Mouse (Mus musculus) neural tube, embryonic 14.5 days (tissue): Measurements from ENCODE around the gene Timm44. TPM values are rescaled to one million over a fixed set of nuclear protein-coding genes. Genes with fewer than 3 reads are reported as not detected.
A peak's percentile ranks its signal among the peaks of the same experiment; 100 is the strongest.
"Not testable (repeated sequence)": the region's sequence is repeated elsewhere in the genome, so short reads cannot be mapped to it uniquely, and the experiment has no call there.

ENCODE experiments used
- ATAC-seq: fragments of 200-750 bp; cut with Nextera tagmentation; 2 replicates; pipeline ENCODE4 v1.8.0; 2017; ENCODE audit warnings: low read depth, mild to moderate bottlenecking, moderate TSS enrichment, moderate library complexity
- H3K27ac ChIP-seq: fragments of 300-500 bp; sonication (generic); 2 replicates; pipeline ENCODE4 v1.5.1; 2014; ENCODE audit warnings: low read depth, mild to moderate bottlenecking, control low read depth, low read length, moderate library complexity, mixed read lengths
- H3K27me3 ChIP-seq: fragments of 300-500 bp; sonication (generic); 2 replicates; pipeline ENCODE4 v1.6.1; 2014; ENCODE audit warnings: low read length; ENCODE audit not compliant: control insufficient read depth, insufficient read depth
- H3K36me3 ChIP-seq: fragments of 300-500 bp; sonication (generic); 2 replicates; pipeline ENCODE4 v1.6.1; 2014; ENCODE audit warnings: low read length, mixed read lengths; ENCODE audit not compliant: control insufficient read depth, insufficient read depth
- H3K4me1 ChIP-seq: fragments of 300-500 bp; sonication (generic); 2 replicates; pipeline ENCODE4 v1.6.1; 2014; ENCODE audit warnings: low read length; ENCODE audit not compliant: control insufficient read depth, insufficient read depth
- H3K4me2 ChIP-seq: fragments of 300-500 bp; sonication (generic); 2 replicates; pipeline ENCODE4 v1.6.1; 2014; ENCODE audit warnings: mild to moderate bottlenecking, low read depth, low read length, control low read depth
- H3K4me3 ChIP-seq: fragments of 300-500 bp; sonication (generic); 2 replicates; pipeline ENCODE4 v1.5.1; 2014; ENCODE audit warnings: low read depth, low read length, control low read depth, mixed read lengths
- H3K9ac ChIP-seq: fragments of 300-500 bp; sonication (generic); replicated peaks from 2 replicates; pipeline ENCODE4 v1.6.1; 2014; ENCODE audit warnings: low read depth, mild to moderate bottlenecking, control low read depth, low read length, mixed read lengths
- H3K9me3 ChIP-seq: fragments of 300-500 bp; sonication (generic); 2 replicates; pipeline ENCODE4 v1.6.1; 2016; ENCODE audit warnings: low read length; ENCODE audit not compliant: control insufficient read depth
- WGBS: fragments of 180-500 bp; shearing (Covaris S2); extraction: QIAGEN DNeasy Blood & Tissue Kit; methylation state at CpG from one replicate; pipeline ENCODE4 v1.1.7; 2014; 5-methylcytosine and 5-hydroxymethylcytosine counted together
- polyA plus RNA-seq: library from polyadenylated mRNA; unstranded; fragments of >200 nt; fragmentation: Nextera tagmentation; extraction: Ambion mirVana; gene quantifications from 2 replicates; pipeline ENCODE4 v1.2.1, GENCODE M21; 2014

Gene Timm44
- polyA plus RNA-seq, 1 experiment from 2014 or later: 52.2 TPM

DNA sequence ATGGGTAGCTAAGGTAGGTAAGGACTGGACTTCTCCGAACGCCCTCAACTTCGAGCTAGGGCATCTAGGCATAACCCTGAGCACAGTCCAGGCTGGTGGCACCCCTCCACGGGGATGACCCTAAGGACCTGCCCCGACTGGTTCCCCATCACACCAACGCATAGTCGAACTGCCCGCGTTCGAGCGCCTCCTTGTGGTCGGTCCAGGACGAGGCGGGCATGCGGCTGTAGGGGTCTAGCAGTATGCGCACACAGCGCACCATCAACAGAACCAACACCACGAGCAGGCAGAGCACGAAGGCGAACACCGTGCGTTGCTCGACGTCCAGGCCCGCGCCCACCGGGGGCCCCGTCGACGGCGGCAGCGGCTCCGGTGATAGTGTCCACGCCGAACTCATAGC lies 17.5 kb downstream of the Timm44 start:
- WGBS: 3% methylated on average over 35 of the region's 35 CpGs
- H3K9ac ChIP-seq: peak overlapping the region; percentile 97
- peak overlapping the region; percentile 87 for H3K4me3 ChIP-seq
- ATAC-seq: peak; percentile 70
- H3K4me2 ChIP-seq: peak overlapping the region; percentile 65
- H3K9me3 ChIP-seq: no peaks in the 10 kb centered on the region
- H3K4me1 ChIP-seq: peaks cover 31% of the 10 kb centered on the region
- H3K27ac ChIP-seq: peak overlapping the region; percentile 94
- H3K27me3 ChIP-seq: no peaks in the 10 kb centered on the region
- H3K36me3 ChIP-seq: peaks cover 25% of the 10 kb centered on the region

DNA sequence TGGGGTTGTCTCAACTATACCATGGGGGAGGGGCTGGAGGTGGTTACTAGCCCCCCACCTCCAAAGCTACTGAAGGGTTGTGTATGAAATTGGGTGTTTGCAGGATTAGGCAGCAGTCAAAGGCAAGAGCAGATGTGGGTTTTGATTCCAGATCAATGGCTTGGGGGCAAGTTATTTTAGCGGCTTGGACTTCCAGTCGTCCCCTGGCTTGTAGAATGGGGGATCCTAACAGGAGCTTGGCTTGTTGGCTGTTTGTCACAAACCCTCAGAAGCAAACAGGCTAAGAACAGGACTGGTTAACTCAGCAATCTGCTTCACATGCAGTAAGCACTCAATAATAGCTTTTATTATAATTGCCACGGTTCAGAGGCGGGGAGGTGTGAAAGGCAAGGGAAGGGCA lies 18.4 kb downstream of the Timm44 start:
- H3K36me3 ChIP-seq: peaks cover 22% of the 10 kb centered on the region
- no peak for ATAC-seq
- H3K27ac ChIP-seq: peak overlapping the region; percentile 94
- H3K27me3 ChIP-seq: no peaks in the 10 kb centered on the region
- 63% methylated on average over 4 of the region's 4 CpGs for WGBS
- peaks cover 31% of the 10 kb centered on the region for H3K4me1 ChIP-seq
- peak overlapping the region; percentile 97 for H3K9ac ChIP-seq
- H3K4me3 ChIP-seq: peak overlapping the region; percentile 87
- H3K9me3 ChIP-seq: no peaks in the 10 kb centered on the region
- peak overlapping the region; percentile 65 for H3K4me2 ChIP-seq

DNA sequence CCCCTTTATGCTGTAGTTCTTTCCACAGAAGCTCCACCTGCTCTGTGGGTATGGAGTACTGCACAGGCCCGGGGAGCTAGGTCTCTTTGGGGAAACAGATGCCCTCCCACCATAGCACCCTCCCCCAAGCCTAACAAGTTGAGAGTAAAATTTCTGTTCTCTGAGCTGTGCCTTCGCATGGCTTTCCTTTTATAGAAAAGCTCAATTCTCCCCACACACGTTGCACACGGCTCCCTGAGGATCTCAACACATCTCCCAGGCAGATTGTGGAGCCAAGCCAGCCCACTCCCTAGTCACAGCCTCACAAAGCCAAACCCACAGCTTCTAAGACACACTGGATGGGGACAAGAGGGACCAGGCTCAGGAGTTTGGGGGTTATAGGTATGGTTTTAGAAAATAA lies 18.8 kb downstream of the Timm44 start:
- H3K27me3 ChIP-seq: no peaks in the 10 kb centered on the region
- H3K9ac ChIP-seq: peak overlapping the region; percentile 97; the same call in 1 of the 2 replicates
- H3K4me2 ChIP-seq: peak overlapping the region; percentile 65
- peaks cover 31% of the 10 kb centered on the region for H3K4me1 ChIP-seq
- 48% methylated on average over 4 of the region's 4 CpGs for WGBS
- peak overlapping the region; percentile 87; the same call in 1 of the 2 replicates for H3K4me3 ChIP-seq
- ATAC-seq: no peak
- no peaks in the 10 kb centered on the region for H3K9me3 ChIP-seq
- H3K27ac ChIP-seq: peak overlapping the region; percentile 39
- H3K36me3 ChIP-seq: peaks cover 20% of the 10 kb centered on the region

DNA sequence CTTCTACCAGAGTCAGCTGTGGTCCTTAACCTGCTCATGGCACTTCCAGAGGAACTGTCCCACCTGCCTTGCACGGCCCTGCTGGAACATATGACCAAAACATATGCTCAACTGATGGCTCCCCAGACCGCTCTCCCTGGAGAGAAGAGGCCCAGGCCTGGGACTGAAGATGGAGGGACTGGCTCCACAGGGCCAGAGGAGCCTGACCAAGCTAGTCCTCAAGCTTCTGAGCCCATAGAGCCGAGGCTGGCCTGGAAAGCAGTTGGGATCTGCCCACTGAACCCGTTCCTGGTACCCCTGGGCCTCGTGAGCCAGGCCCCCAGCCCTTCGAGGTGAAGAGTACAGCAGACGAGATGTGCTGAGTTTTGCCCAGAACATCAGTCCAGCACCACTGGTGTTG lies 20.2 kb downstream of the Timm44 start:
- 92% methylated on average over 7 of the region's 7 CpGs for WGBS
- not testable (repeated sequence) for ATAC-seq, H3K27ac ChIP-seq, H3K4me2 ChIP-seq, H3K27me3 ChIP-seq, H3K9me3 ChIP-seq, H3K4me3 ChIP-seq, H3K9ac ChIP-seq
- Histone ChIP-seq H3K4me1 (peaks cover 31% of the 10 kb centered on the region), H3K36me3 (peaks cover 11% of the 10 kb centered on the region)

DNA sequence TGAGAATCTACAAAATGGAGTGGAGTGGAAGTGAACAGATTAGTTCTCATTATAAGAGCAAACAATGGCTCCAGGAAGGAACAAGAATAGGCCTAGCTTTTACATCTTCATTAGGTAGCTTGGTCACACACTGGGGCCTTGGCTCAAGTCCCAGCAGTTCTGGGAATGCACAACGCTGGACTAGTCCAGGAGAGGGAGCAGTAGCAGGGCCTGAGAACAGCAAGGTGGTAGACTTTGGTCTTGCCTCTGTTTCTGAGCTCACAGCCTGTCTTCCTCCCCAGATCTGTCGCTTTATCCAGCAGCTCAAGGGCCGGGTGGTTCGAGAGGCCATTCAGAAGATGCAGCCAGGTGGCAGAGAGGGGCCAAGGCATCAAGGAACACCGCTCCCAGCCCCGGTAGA lies 21.7 kb downstream of the Timm44 start:
- Histone ChIP-seq H3K27ac (peak overlapping the region; percentile 88), H3K9me3 (no peaks in the 10 kb centered on the region), H3K4me3 (peak overlapping the region; percentile 92), H3K27me3 (no peaks in the 10 kb centered on the region), H3K36me3 (peaks cover 12% of the 10 kb centered on the region), H3K4me1 (peaks cover 22% of the 10 kb centered on the region), H3K4me2 (peak overlapping the region; percentile 47), H3K9ac (peak overlapping the region; percentile 86; the same call in 1 of the 2 replicates)
- no peak for ATAC-seq
- 64% methylated on average over 6 of the region's 6 CpGs for WGBS

DNA sequence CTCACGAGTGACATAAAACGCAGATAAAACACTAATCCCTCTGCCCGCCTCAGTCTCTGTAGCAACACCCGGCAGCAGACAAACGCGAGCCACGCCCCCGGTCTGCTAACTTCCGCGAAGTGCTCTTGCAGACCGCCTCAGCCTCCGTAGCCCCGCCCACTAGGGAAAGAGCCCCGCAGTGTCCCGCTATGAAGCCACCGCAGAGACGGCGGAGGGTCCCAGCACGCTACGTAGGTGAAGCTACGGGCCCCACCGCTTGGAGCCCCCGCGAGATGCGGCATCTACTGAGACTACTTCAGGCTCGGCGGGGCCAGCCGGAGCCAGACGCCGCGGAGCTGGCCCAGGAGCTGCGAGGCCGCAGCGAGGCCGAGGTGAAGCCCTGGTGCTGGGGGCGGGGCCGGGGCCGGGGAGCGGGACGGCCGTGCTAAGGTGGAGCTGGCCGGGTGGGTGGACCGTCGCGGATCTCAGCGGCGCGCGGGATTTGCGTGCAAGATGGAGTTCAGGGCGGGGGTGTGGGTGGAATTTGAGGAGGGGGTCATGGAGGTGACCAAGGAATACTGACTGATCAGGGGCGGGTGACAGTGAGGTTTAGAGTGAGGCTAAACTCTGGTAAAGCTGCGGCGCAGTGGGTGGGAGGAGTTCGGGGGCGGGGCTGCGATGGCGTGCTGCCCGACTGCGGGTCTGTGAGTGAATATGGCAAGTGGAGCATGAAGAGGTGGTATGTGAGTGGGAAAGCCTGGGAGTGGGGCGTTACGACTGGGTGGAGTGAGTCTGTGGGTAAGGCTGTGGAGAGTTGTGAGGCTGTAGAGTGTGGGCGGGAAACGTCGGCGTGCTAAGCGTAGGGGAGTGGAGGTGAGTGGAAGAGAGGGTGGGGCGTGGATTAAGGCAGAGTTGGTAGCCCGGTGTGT lies 22.5 kb downstream of the Timm44 start, which contains the start of gene Snapc2:
Snapc2 (plus strand) TSS at position 147 of the 908 bp plus-strand sequence.
- H3K27ac ChIP-seq: peak within 1 kb of the TSS; percentile 88
- peaks cover 17% of the 10 kb centered on the region for H3K36me3 ChIP-seq
- H3K4me2 ChIP-seq: peak within 1 kb of the TSS; percentile 47
- peak within 1 kb of the TSS; percentile 92 for H3K4me3 ChIP-seq
- H3K27me3 ChIP-seq: no peaks in the 10 kb centered on the region
- no peaks in the 10 kb centered on the region for H3K9me3 ChIP-seq
- H3K4me1 ChIP-seq: peaks cover 22% of the 10 kb centered on the region
- under 1% methylated on average over 69 of the region's 69 CpGs for WGBS
- peak; percentile 89 for ATAC-seq
- H3K9ac ChIP-seq: peak within 1 kb of the TSS; percentile 86

DNA sequence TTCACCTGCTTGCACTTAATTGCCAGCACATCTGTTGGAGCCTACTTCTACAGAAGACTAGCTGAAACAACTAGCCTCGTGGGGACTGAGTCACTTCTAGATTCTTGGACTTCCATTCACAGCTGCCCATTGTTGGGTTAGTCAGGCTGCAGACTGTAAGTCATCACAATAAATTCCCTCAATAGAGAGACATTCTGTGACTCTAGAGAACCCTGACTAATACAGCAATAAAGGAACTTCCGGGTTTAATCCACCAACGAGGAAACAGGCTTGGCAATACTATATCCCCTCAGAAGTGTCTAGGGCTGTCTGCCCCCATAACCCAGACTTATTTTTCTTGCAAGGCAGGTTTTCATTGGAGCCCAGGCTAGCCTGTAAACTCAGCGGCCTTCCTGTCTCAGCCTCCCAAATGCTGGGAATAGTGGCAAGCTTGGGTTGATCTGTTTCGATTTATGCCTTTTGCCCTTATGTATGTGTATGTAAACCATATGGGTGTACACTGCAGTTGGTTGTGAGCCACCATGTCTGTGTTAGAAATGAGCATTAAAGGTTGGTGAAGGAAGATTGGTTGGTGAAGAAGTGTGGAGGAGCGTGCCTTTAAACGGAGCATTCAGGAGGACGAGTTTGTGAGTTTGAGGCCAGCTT lies 23.5 kb downstream of the Timm44 start:
- H3K4me3 ChIP-seq: peak overlapping the region; percentile 92
- peaks cover 13% of the 10 kb centered on the region for H3K4me1 ChIP-seq
- peak overlapping the region; percentile 88 for H3K27ac ChIP-seq
- H3K4me2 ChIP-seq: peak overlapping the region; percentile 47
- WGBS: 45% methylated on average over 8 of the region's 8 CpGs
- peaks cover 21% of the 10 kb centered on the region for H3K36me3 ChIP-seq
- H3K9ac ChIP-seq: peak overlapping the region; percentile 86; the same call in 1 of the 2 replicates
- H3K9me3 ChIP-seq: no peaks in the 10 kb centered on the region
- 0 out of 2 replicates have a peak, but pooled peaks have one; percentile 0 for ATAC-seq
- H3K27me3 ChIP-seq: no peaks in the 10 kb centered on the region

DNA sequence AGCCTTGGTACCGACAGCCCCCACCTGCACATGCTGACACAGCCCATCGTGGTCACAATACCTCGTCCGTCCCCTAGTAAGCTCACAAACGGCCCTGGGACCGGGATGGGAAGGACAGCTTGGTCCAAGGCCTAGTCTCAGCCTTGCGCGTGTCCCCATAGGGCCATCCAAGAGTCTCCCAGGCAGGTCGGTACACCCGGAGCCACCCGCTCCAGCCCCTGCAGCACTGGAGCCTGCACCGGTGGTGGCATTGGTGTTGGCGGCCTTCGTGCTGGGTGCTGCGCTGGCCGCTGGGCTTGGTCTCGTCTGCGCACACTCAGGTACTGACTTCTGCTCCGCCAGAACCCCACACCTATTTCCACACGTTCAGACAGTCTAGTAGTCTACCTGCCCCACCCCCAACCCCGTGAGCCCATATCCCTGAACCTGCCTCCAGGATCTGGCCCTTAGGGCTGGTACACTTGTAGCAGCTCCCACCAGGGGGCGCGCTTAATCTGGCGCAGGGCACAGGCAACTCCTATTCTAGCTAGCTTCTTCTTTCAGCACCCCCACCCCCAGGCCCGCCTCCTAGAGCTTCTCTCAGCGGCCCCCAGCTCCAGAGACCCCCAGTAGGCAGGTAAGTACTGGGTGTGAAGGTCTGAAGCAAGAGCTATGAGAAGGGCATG lies 25.3 kb downstream of the Timm44 start:
- Histone ChIP-seq H3K27ac (no peak overlapping the region), H3K4me3 (no peak overlapping the region), H3K27me3 (no peaks in the 10 kb centered on the region), H3K36me3 (peaks cover 26% of the 10 kb centered on the region), H3K9ac (no peak overlapping the region), H3K9me3 (no peaks in the 10 kb centered on the region), H3K4me1 (peaks cover 7% of the 10 kb centered on the region), H3K4me2 (no peak overlapping the region)
- ATAC-seq: peak; percentile 9; the same call in 1 of the 2 replicates
- 28% methylated on average over 26 of the region's 26 CpGs for WGBS
